Mouse (Mus musculus) frontal cortex, postnatal 36 days (tissue): ENCODE measurements at regions not wholly inside any gene's neighbourhood (a gene's known extent, or its start where the extent isn't known, plus 50 kb on each side); places are given as distances from the start of the nearest gene placed in this dataset.
"Not testable (repeated sequence)": the region's sequence is repeated elsewhere in the genome, so short reads cannot be mapped to it uniquely, and the experiment has no call there.

Experiments
- DNase-seq, 2 experiments: peaks; one replicate each; pipeline ENCODE4 v3.0.0; 2022; ENCODE audit warnings: low spot score in 2 of 2

GRCm38 (mm10) chr13:82058131-82058731 is 275.4 kb downstream of the Cetn3 start:
- DNase-seq, result no peak

- DNase-seq, result peak in 1 of 2 experiments; percentile 17
Measured at GRCm38 (mm10) chr13:82058872-82059271, 276.0 kb downstream of the Cetn3 start.

GRCm38 (mm10) chr13:82059498-82059897 is 276.6 kb downstream of the Cetn3 start:
- DNase-seq, result no peak

- DNase-seq, result not testable (repeated sequence)
Measured at GRCm38 (mm10) chr13:82063880-82064279, 281.0 kb downstream of the Cetn3 start.

- no peak for DNase-seq
Measured at GRCm38 (mm10) chr13:82066174-82066573, 283.3 kb downstream of the Cetn3 start.

GRCm38 (mm10) chr13:82066674-82067270 is 283.9 kb downstream of the Cetn3 start:
- no peak for DNase-seq

GRCm38 (mm10) chr13:82072449-82072848 is 289.6 kb downstream of the Cetn3 start:
- DNase-seq, result no peak

GRCm38 (mm10) chr13:82073343-82073742 is 290.5 kb downstream of the Cetn3 start:
- no peak for DNase-seq

- peak in 1 of 2 experiments; percentile 16 for DNase-seq
Measured at GRCm38 (mm10) chr13:82081375-82081774, 298.5 kb downstream of the Cetn3 start.

GRCm38 (mm10) chr13:82087635-82088034 is 304.8 kb downstream of the Cetn3 start:
- DNase-seq, result no peak

GRCm38 (mm10) chr13:82092186-82092585 is 309.3 kb downstream of the Cetn3 start:
- peak in 1 of 2 experiments; percentile 6 for DNase-seq

- no peak for DNase-seq
Measured at GRCm38 (mm10) chr13:82106032-82106431, 323.2 kb downstream of the Cetn3 start.

GRCm38 (mm10) chr13:82129777-82130735 is 347.2 kb downstream of the Cetn3 start:
- DNase-seq, result peak; percentile 6 to 21
